Mouse (Mus musculus) cerebellum, adult 2 months (tissue): ENCODE results near the gene Pagr1b. TPM values are rescaled to one million over a fixed set of nuclear protein-coding genes. Genes with fewer than 3 reads are reported as not detected.

Experiments
- DNase-seq, 2 experiments: peaks; one replicate each; pipeline ENCODE4 v3.0.0; 2021
- H3K27ac ChIP-seq: fragments of 200-500 bp; 2 replicates; pipeline ENCODE4 v1.5.1; 2012; ENCODE audit warnings: low read length, control low read depth, inconsistent platforms; ENCODE audit not compliant: insufficient read depth
- H3K27me3 ChIP-seq: fragments of 200-500 bp; 2 replicates; pipeline ENCODE4 v1.6.1; 2012; ENCODE audit warnings: inconsistent platforms, mild to moderate bottlenecking, low read length, moderate library complexity; ENCODE audit not compliant: control insufficient read depth, insufficient read depth
- H3K4me1 ChIP-seq: fragments of 200-500 bp; 2 replicates; pipeline ENCODE4 v1.6.1; 2011; ENCODE audit warnings: low read length; ENCODE audit not compliant: control insufficient read depth, insufficient read depth
- H3K4me3 ChIP-seq: fragments of 200-500 bp; replicated peaks from 2 replicates; pipeline ENCODE3; 2011; ENCODE audit warnings: mild to moderate bottlenecking, low read depth, low read length, control low read depth; ENCODE audit not compliant: insufficient read depth
- CTCF ChIP-seq: fragments of 200-500 bp; IDR thresholded peaks from 2 replicates; pipeline ENCODE4 v1.5.1; 2011; ENCODE audit warnings: low read depth, mild to moderate bottlenecking, control low read depth, low read length, moderate library complexity, borderline replicate concordance; ENCODE audit not compliant: insufficient read depth
- POLR2A ChIP-seq: fragments of 200-500 bp; IDR thresholded peaks from 2 replicates; pipeline ENCODE4 v1.6.1; 2011; ENCODE audit warnings: low read length, control low read depth, borderline replicate concordance; ENCODE audit not compliant: insufficient read depth
- whole genome bisulfite sequencing: fragments of 180-500 bp; shearing (Covaris S2); methylation state at CpG from one replicate; pipeline ENCODE4 v1.1.7; 2018; 5-methylcytosine and 5-hydroxymethylcytosine counted together
- polyA plus RNA-seq: library from polyadenylated mRNA; depleted of rRNA; stranded (reverse); fragments of >200 nt; gene quantifications from 2 replicates; pipeline ENCODE4 v1.2.3, GENCODE M21; 2012

Gene Pagr1b
- polyA plus RNA-seq, 1 experiment = 2.8 TPM

DNA sequence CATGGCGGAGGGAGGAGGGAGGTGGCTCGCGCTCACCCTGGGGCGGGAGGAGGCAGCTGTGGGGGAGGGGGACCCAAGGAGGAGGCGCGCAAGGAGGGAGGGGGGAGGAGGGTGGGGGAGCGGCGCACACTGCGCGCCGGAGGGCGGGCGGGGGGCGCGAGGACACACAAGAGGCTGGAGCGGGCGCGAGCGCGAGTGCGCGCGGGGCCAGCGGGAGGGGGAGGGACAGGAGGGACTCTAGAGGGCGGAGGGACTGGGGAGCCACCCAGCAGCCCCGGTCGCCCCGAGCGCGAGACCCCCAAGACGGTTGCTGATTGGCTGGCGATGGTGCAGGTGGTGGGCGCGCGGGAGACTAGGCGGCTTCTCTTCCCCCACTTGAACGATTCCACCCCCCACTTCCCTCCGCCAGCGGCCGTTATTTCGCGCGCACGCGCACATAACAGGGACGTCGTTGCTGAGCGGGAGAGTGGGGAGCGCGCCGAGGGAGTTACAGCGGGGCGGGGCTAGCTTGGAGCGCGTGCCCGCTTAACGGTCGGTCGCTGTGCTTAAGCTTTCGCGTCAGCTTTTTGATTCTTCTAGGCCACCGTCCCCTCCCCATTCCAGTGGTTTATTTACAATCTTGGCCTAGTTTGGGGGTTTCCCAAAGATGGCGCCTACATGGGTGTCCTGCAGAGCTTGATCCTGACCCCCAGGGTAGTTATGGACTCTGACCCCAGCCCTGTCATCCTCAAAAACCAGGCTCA, 10.9 kb upstream of the Pagr1b start, which contains the start of gene Maz:
Gene Maz (minus strand): TSS at position 54 of the 743 bp plus-strand sequence.
- DNase-seq = peak; percentile 99
- WGBS = 1% methylated on average over 49 of the region's 63 CpGs
- Histone ChIP-seq H3K27ac (peak within 1 kb of the TSS; percentile 98), H3K4me1 (peaks cover 17% of the 10 kb centered on the region; the same call in 1 of the 2 replicates), H3K4me3 (peak within 1 kb of the TSS; percentile 86), H3K27me3 (no peaks in the 10 kb centered on the region)
- TF ChIP-seq POLR2A (peak; percentile 77; the same call in 1 of the 2 replicates), CTCF (no peak)

DNA sequence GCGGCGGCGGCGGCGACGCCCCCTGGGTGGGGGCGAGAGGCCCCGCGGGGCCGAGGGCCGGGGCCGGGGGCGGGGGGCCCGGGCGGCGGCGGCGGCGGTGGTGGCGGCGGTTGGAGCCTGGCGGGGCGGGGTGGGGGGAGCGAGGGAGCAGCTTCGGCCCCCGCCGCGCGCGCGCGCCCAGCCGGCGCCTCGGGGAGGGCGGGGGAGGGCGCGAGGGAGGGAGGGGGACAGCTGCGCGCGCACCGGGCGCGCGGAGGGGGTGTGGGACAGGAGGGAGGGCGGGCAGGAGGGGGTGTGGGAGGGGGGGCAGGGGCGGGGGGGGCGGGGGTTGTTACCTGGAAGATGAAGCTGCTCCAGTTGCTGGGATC, 10.3 kb upstream of the Pagr1b start:
- H3K27ac ChIP-seq = peak overlapping the region; percentile 98; the same call in 1 of the 2 replicates

GRCm38 (mm10) chr7:127026161-127026600, 9.9 kb upstream of the Pagr1b start:
- WGBS = 2% methylated on average over 46 of the region's 48 CpGs

More for the DNA sequence above, 10.3 kb upstream of the Pagr1b start:
- Histone ChIP-seq H3K4me1 (peaks cover 23% of the 10 kb centered on the region; the same call in 1 of the 2 replicates), H3K27me3 (no peaks in the 10 kb centered on the region), H3K4me3 (peak overlapping the region; percentile 86)
- WGBS = 2% methylated on average over 24 of the region's 48 CpGs
- no peak for DNase-seq
- TF ChIP-seq POLR2A = no peak
- no peak for TF ChIP-seq CTCF

GRCm38 (mm10) chr7:127025556-127026160, 9.4 kb upstream of the Pagr1b start:
- peaks cover 25% of the 10 kb centered on the region; the same call in 1 of the 2 replicates for H3K4me1 ChIP-seq
- no peaks in the 10 kb centered on the region for H3K27me3 ChIP-seq

More at GRCm38 (mm10) chr7:127026161-127026600, 9.9 kb upstream of the Pagr1b start:
- DNase-seq = peak; percentile 80 to 82
- Histone ChIP-seq H3K4me3 (peak overlapping the region; percentile 86), H3K27me3 (no peaks in the 10 kb centered on the region), H3K27ac (peak overlapping the region; percentile 98), H3K4me1 (peaks cover 25% of the 10 kb centered on the region; the same call in 1 of the 2 replicates)
- TF ChIP-seq POLR2A (no peak; the same call in 1 of the 2 replicates), CTCF (no peak)

GRCm38 (mm10) chr7:127024755-127025555, 8.7 kb upstream of the Pagr1b start:
- H3K27me3 ChIP-seq = no peaks in the 10 kb centered on the region
- peak overlapping the region; percentile 86 for H3K4me3 ChIP-seq
- DNase-seq = peak; percentile 89 to 90
- H3K4me1 ChIP-seq = peaks cover 25% of the 10 kb centered on the region; the same call in 1 of the 2 replicates
- H3K27ac ChIP-seq = peak overlapping the region; percentile 93
- 2% methylated on average over 30 of the region's 30 CpGs for WGBS
- peak; percentile 73 for TF ChIP-seq CTCF
- TF ChIP-seq POLR2A = peak; percentile 34; the same call in 1 of the 2 replicates

More at GRCm38 (mm10) chr7:127025556-127026160, 9.4 kb upstream of the Pagr1b start:
- TF ChIP-seq POLR2A = no peak
- no peak for TF ChIP-seq CTCF
- peak overlapping the region; percentile 86 for H3K4me3 ChIP-seq
- under 1% methylated on average over 54 of the region's 65 CpGs for WGBS
- DNase-seq = peak in 1 of 2 experiments; percentile 66
- peak overlapping the region; percentile 98 for H3K27ac ChIP-seq

DNA sequence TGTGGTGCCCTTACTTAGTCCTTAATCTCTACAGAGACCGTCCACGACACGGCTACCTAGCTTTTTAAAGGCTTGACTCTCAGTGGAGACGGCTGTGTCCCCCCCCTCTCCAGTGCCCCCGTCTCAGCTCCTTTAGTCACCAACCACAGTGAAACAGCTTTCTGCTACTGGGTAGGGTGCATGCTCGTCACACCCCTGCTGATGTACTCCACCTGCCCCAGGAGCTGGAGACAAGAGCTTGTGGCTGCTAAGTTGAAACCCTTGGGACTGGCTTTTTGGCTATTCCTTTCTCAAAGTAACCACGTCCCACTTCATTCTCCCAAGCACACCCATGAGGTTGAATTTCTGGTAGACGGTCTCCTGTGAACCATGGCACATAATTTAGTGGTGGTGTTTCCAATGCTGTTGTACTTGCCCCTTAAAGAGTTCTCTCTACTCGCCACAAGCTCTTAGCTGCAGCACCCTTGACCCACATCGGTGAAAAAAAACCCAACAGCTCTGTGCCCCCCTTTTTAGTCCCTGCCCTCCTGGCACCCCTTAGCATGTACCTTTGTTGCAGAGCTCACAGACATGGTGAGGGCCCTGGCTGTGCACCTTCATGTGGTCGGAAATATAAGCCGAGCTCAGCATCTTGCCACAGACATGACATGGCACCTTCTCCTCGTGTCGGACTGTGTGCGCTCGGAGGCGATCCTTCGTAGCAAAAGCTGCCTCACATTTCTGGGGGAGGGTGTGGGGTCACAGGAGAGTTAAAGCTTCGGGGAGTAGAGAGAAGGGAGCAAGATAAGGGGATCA, 7.8 kb upstream of the Pagr1b start:
- Histone ChIP-seq H3K4me1 (peaks cover 25% of the 10 kb centered on the region; the same call in 1 of the 2 replicates), H3K4me3 (peak overlapping the region; percentile 86), H3K27ac (peak overlapping the region; percentile 93), H3K27me3 (no peaks in the 10 kb centered on the region)
- 9% methylated on average over 19 of the region's 19 CpGs for WGBS
- DNase-seq = peak; percentile 47 to 59
- no peak for TF ChIP-seq POLR2A
- TF ChIP-seq CTCF = no peak

DNA sequence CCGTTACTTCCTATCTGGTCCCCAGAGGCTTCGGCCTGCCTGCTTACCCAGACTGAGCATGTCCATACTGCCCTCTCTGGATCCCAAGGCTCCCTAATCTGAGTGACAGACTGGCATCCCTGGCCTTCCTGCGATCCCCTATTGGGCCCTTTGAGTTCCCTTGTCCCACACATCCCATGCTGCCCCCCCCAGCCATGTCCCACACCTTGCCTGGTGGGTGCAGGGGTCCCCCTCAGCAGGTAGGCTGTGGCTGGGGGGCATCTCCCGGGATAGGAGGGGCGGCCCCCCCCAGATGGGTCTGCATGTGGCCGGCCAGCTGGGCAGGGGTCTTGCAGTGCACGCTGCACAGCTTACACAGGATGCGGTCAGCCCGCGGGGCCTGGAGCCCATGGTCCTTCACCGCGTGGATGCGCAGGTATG, 7.0 kb upstream of the Pagr1b start:
- WGBS = 22% methylated on average over 13 of the region's 13 CpGs
- Histone ChIP-seq H3K27me3 (no peaks in the 10 kb centered on the region), H3K4me1 (peaks cover 25% of the 10 kb centered on the region; the same call in 1 of the 2 replicates), H3K4me3 (peak overlapping the region; percentile 31), H3K27ac (peak overlapping the region; percentile 65)
- DNase-seq = peak; percentile 56 to 57
- TF ChIP-seq CTCF (no peak), POLR2A (no peak)
